Mouse (Mus musculus) neural tube, embryonic 13.5 days (tissue): ENCODE data around the gene Slc2a13. TPM values are rescaled to one million over a fixed set of nuclear protein-coding genes. Genes with fewer than 3 reads are reported as not detected.

Source experiments
- ATAC-seq: fragments of 200-750 bp; cut with Nextera tagmentation; 2 replicates; pipeline ENCODE4 v1.8.0; 2017; ENCODE audit warnings: low read depth, mild to moderate bottlenecking, moderate TSS enrichment, moderate library complexity
- H3K27ac ChIP-seq: fragments of 300-500 bp; sonication (generic); replicated peaks from 2 replicates; pipeline ENCODE4 v1.5.1; 2015; ENCODE audit warnings: moderate library complexity, mild to moderate bottlenecking, inconsistent platforms
- H3K27me3 ChIP-seq: fragments of 300-500 bp; sonication (generic); 2 replicates; pipeline ENCODE4 v1.6.1; 2015; ENCODE audit warnings: mild to moderate bottlenecking, inconsistent platforms
- H3K36me3 ChIP-seq: fragments of 300-500 bp; sonication (generic); 2 replicates; pipeline ENCODE4 v1.6.1; 2015; ENCODE audit warnings: mild to moderate bottlenecking, inconsistent platforms
- H3K4me1 ChIP-seq: fragments of 300-500 bp; sonication (generic); replicated peaks from 2 replicates; pipeline ENCODE4 v1.6.1; 2015; ENCODE audit warnings: inconsistent platforms
- H3K4me2 ChIP-seq: fragments of 300-500 bp; sonication (generic); 2 replicates; pipeline ENCODE4 v1.6.1; 2015; ENCODE audit warnings: inconsistent platforms, mild to moderate bottlenecking, moderate library complexity
- H3K4me3 ChIP-seq: fragments of 300-500 bp; sonication (generic); 2 replicates; pipeline ENCODE4 v1.5.1; 2015; ENCODE audit warnings: mild to moderate bottlenecking, inconsistent platforms
- H3K9ac ChIP-seq: fragments of 300-500 bp; sonication (generic); 2 replicates; pipeline ENCODE4 v1.6.1; 2015; ENCODE audit warnings: moderate library complexity, mild to moderate bottlenecking, inconsistent platforms
- H3K9me3 ChIP-seq: fragments of 300-500 bp; sonication (generic); 2 replicates; pipeline ENCODE4 v1.6.1; 2016; ENCODE audit warnings: inconsistent platforms
- WGBS: fragments of 180-500 bp; shearing (Covaris S2); methylation state at CpG from one replicate; pipeline ENCODE4 v1.1.7; 2015; 5-methylcytosine and 5-hydroxymethylcytosine counted together
- polyA plus RNA-seq: library from polyadenylated mRNA; unstranded; fragments of >200 nt; fragmentation: Nextera tagmentation; extraction: Ambion mirVana; gene quantifications from 2 replicates; pipeline ENCODE4 v1.2.1, GENCODE M21; 2015

Gene Slc2a13
- polyA plus RNA-seq, 1 experiment from 2014 or later: 2.1 TPM

GRCm38 (mm10) chr15:91251544-91252408 lies 321.3 kb downstream of the Slc2a13 start:
- Histone ChIP-seq H3K27me3 (no peaks in the 10 kb centered on the region), H3K9ac (no peak overlapping the region), H3K4me3 (no peak overlapping the region), H3K27ac (no peak overlapping the region), H3K9me3 (no peaks in the 10 kb centered on the region), H3K36me3 (no peaks in the 10 kb centered on the region), H3K4me1 (0 out of 2 replicates have a peak, but pooled peaks cover 4% of the 10 kb centered on the region), H3K4me2 (no peak overlapping the region)
- no peak for ATAC-seq
- 71% methylated on average over 9 of the region's 9 CpGs for WGBS

GRCm38 (mm10) chr15:91250815-91251214 lies 322.2 kb downstream of the Slc2a13 start:
- WGBS: 69% methylated on average over 6 of the region's 6 CpGs
- Histone ChIP-seq H3K27ac (no peak overlapping the region), H3K4me3 (no peak overlapping the region), H3K27me3 (no peaks in the 10 kb centered on the region), H3K4me2 (no peak overlapping the region), H3K4me1 (0 out of 2 replicates have a peak, but pooled peaks cover 4% of the 10 kb centered on the region), H3K9me3 (no peaks in the 10 kb centered on the region), H3K9ac (no peak overlapping the region), H3K36me3 (no peaks in the 10 kb centered on the region)
- ATAC-seq: no peak

DNA sequence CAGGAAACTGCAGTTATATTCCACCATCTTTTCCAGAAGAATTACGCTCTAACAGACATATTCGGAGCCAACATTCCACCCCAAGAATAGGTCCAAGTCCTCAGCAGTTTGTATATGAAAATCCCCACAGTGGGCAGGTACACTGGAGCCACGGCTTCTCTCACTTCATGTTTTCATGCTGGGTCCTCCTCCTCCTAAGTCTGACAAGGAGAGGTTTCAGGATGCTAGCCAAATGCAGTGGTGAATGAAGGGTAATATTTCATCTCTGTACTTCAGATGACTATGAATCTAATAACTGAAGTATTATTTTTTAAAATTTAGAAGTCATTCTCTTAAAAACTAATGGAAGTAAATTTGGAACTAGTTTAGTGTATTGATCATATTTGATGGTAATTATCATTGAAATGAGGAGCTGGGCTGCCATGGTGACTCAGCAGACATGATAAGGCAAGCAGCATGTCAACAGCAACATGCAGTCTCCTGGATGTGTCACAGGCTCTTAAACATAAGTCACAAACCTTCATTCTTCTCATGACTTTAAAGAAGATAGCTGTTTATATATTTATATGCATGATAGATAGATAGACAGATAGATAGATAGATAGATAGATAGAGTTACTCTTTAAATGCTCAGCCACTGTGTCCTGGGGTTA lies 332.3 kb downstream of the Slc2a13 start:
- 90% methylated on average over 3 of the region's 3 CpGs for WGBS
- no peak for ATAC-seq
- Histone ChIP-seq H3K9ac (no peak overlapping the region), H3K27ac (no peak overlapping the region), H3K4me3 (no peak overlapping the region), H3K4me1 (no peaks in the 10 kb centered on the region), H3K9me3 (no peaks in the 10 kb centered on the region), H3K36me3 (no peaks in the 10 kb centered on the region), H3K4me2 (no peak overlapping the region), H3K27me3 (no peaks in the 10 kb centered on the region)

- H3K27me3 ChIP-seq: no peaks in the 10 kb centered on the region
- ATAC-seq: no peak
- H3K27ac ChIP-seq: no peak overlapping the region
Measured at GRCm38 (mm10) chr15:91237294-91237693, 335.8 kb downstream of the Slc2a13 start.

More at GRCm38 (mm10) chr15:91237294-91237693, 335.8 kb downstream of the Slc2a13 start:
- H3K9me3 ChIP-seq: no peaks in the 10 kb centered on the region
- no peak overlapping the region for H3K4me3 ChIP-seq
- no peak overlapping the region for H3K9ac ChIP-seq
- WGBS: 86% methylated on average over 5 of the region's 5 CpGs
- no peak overlapping the region for H3K4me2 ChIP-seq
- H3K36me3 ChIP-seq: no peaks in the 10 kb centered on the region
- no peaks in the 10 kb centered on the region for H3K4me1 ChIP-seq

Other genes with a start within 250 kb of the Slc2a13 start
- gene Lrrk2, start 99.9 kb upstream of the Slc2a13 start, polyA plus RNA-seq: 1.4 and 2.0 TPM in 2 replicates